Mouse (Mus musculus) heart, adult 2 months (tissue): ENCODE results near the gene Ppp1r35.

Experiments used
- CTCF ChIP-seq: fragments of 200-600 bp; IDR thresholded peaks from 2 replicates; pipeline ENCODE4 v1.8.1; 2022; ENCODE audit warnings: antibody characterized with exemption, mild to moderate bottlenecking, moderate library complexity
- POLR2A ChIP-seq: fragments of 200-500 bp; IDR thresholded peaks from 2 replicates; pipeline ENCODE4 v1.6.1; 2011; ENCODE audit warnings: mild to moderate bottlenecking, low read depth, low read length, control low read depth; ENCODE audit not compliant: insufficient read depth

DNA sequence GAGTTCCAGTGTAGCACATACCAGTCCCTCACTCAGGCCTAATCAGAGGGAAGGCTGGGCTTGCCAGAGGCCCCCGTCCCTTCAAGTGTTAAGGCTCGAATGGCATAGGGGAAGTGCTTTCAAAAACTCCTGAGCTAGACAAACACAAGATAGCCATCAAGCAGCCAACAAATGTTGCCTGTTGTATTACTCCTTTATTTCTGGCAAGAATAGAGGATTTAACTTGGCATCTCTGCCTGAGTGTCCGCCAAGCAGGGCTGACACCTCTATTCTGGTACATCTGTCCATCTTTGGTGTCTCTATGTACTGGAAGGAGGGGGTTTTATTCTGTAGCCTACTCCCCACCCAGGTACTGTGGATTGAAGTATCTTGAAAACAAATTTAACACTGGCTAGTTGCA is 22.5 kb upstream of the Ppp1r35 start:
- TF ChIP-seq CTCF (no peak), POLR2A (no peak)
